1 mouse cellular context compared by ENCODE assay signal in genomic region chr11:17158858-17159737, GRCm38 (mm10).
TF ChIP-seq lines count a peak whose summit lies in the region.

Gene Ppp3r1, plus strand, starts transcription at chr11:17159263.

TF ChIP-seq in CH12.LX, 34 proteins besides CTCF, POLR2A, EP300 and RAD21 (continued from another document):
- TF ChIP-seq ELF1 (IDR thresholded peaks at IDR 0.05; ENCODE audit: low read depth, low read length) (peak; percentile 91), MEF2A (IDR thresholded peaks at IDR 0.05; ENCODE audit: borderline replicate concordance, low read depth, low read length) (peak; percentile 29; the same call in 1 of the 2 replicates), BHLHE40 (IDR thresholded peaks at IDR 0.05; ENCODE audit: low read depth, low read length) (peak; percentile 73), GABPA (IDR thresholded peaks at IDR 0.05; ENCODE audit: insufficient replicate concordance, low read depth, low read length) (no peak), MXI1 (IDR thresholded peaks at IDR 0.05; ENCODE audit: low read depth, low read length) (peak; percentile 83), IRF4 (IDR thresholded peaks at IDR 0.05; ENCODE audit: low read depth, low read length) (peak; percentile 63), E2F4 (IDR thresholded peaks at IDR 0.05; ENCODE audit: insufficient replicate concordance, low read depth, low read length) (no peak), PAX5 (IDR thresholded peaks at IDR 0.05; ENCODE audit: low read length) (no peak), TCF12 (IDR thresholded peaks at IDR 0.05; ENCODE audit: low read depth, low read length) (0 out of 2 replicates have a peak, but pooled peaks have one; percentile 85), USF2 (conservative IDR thresholded peaks at IDR 0.05; ENCODE audit: low read depth, low read length) (peak; percentile 87), ZC3H11A (IDR thresholded peaks at IDR 0.05; ENCODE audit: low read depth, low read length) (no peak)
